Mouse (Mus musculus) ovary, postnatal 36 days (tissue): ENCODE data around the gene Clip4.

ENCODE experiments used
- DNase-seq: peaks from one replicate; pipeline ENCODE4 v3.0.0; 2022; ENCODE audit warnings: low spot score, mixed read lengths

Gene Clip4

DNA sequence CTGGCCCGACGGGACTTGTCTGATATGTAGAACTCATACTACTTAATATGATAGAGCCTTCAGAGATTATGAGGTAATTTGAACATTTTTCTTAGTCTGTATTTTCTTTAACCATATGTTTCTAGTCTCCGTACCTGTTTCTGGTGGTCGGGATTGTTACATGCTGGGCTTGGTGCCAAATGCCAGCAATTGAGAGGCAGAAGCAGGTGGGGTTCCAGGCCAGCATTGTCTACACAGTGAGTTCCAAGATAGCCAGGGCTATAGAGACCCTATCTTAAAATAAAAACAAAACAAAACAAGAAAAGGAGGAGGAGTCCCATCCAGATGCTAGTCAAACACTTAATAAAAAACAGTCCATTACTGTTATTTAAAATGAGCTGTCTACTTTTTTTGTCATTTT lies 23.3 kb downstream of the Clip4 start:
- no peak for DNase-seq

- no peak for DNase-seq
These were observed 27.4 kb downstream of the Clip4 start for GRCm38 (mm10) chr17:71795521-71796205.

DNA sequence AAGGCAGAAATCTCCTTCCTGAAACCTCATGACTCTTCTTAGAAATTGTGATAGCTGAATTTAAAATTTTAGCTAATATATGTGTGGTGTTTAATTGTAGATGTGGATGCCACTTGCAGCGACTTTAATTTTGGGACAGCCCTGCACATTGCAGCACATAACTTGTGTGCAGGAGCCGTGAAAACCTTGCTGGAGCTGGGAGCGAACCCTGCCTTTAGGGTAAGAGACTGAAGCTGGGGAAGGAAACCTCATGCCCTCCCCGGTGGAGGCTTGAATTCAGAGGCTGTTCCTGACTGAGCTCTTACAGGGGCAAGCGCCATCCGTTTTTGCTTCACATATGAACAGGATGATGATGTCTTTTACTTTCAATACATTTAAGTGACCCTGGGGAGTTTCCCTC lies 35.2 kb downstream of the Clip4 start:
- no peak for DNase-seq

GRCm38 (mm10) chr17:71803876-71804275 lies 35.6 kb downstream of the Clip4 start:
- DNase-seq = no peak

- DNase-seq = peak; percentile 75
These were observed 42.8 kb downstream of the Clip4 start for GRCm38 (mm10) chr17:71811070-71811469.

- no peak for DNase-seq
These were observed 48.0 kb downstream of the Clip4 start for GRCm38 (mm10) chr17:71816136-71816864.

GRCm38 (mm10) chr17:71823622-71824306 lies 55.5 kb downstream of the Clip4 start:
- DNase-seq = no peak

GRCm38 (mm10) chr17:71826603-71827002 lies 58.3 kb downstream of the Clip4 start:
- no peak for DNase-seq

DNA sequence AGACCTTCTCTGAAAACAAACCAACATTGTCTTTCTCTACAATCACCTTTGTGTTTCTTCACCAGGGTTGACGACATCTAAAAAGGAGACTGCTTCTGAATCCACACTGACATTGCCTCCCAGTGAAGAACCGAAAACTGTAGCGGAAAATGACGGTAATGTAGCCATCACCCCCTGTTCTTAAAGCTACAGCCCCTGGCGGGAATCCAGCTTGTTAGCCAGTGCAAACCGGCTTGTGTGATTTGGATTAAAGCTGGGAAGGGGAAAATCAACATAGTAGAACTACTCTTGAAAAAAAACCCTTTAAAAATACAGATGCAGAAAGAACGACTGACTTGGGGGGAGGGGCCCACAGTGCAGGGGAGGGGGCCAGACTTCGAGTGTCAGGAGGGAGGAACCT lies 59.4 kb downstream of the Clip4 start:
- DNase-seq = no peak

- no peak for DNase-seq
These were observed 60.6 kb downstream of the Clip4 start for GRCm38 (mm10) chr17:71828647-71829414.

GRCm38 (mm10) chr17:71831960-71832359 lies 63.7 kb downstream of the Clip4 start:
- no peak for DNase-seq

- DNase-seq = no peak
These were observed 93.9 kb downstream of the Clip4 start for GRCm38 (mm10) chr17:71862184-71862583.

GRCm38 (mm10) chr17:71862895-71863294 lies 94.6 kb downstream of the Clip4 start:
- DNase-seq = no peak

GRCm38 (mm10) chr17:71864039-71864438 lies 95.8 kb downstream of the Clip4 start:
- no peak for DNase-seq

DNA sequence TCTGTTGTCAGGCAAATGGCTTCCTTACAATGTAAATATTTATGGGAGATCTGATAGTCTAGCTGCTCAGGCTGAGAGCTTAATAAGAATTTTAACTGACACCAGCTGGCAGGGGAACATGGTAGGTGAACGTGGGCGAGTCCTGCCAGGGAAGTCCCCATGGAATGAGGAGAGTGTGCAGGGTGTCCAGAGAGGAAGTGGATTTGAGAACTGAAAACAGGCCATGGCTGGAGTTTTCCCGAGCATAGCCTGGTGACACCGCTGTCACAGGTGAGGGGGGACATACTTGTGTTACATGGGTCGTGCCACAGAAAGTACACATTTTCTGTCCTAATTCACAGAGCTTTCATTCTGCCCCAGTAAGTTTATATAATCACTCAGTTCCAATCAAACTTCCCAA lies 97.2 kb downstream of the Clip4 start:
- no peak for DNase-seq

- no peak for DNase-seq
These were observed 99.6 kb downstream of the Clip4 start for GRCm38 (mm10) chr17:71867892-71868291.

DNA sequence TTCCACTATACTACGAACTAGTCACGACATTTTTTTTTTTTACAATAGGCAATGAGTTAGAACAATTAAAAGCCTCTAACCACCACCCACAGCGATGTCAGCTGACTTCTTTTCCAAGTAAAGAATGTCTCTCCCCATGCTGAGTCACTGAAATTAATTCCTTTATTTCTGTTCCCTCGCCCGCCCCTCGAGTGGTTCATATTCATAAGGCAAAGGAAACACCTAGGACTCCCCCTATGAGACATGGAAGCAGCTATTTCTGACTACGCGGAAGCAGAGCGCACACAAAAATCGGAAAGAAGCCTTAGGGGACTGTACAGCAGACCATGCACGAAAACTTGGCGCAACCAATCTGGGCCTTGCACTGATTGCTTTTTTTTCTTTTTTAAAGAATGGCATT lies 100.6 kb downstream of the Clip4 start:
- DNase-seq = no peak

GRCm38 (mm10) chr17:71869372-71870231 lies 101.3 kb downstream of the Clip4 start:
- DNase-seq = peak; percentile 51

DNA sequence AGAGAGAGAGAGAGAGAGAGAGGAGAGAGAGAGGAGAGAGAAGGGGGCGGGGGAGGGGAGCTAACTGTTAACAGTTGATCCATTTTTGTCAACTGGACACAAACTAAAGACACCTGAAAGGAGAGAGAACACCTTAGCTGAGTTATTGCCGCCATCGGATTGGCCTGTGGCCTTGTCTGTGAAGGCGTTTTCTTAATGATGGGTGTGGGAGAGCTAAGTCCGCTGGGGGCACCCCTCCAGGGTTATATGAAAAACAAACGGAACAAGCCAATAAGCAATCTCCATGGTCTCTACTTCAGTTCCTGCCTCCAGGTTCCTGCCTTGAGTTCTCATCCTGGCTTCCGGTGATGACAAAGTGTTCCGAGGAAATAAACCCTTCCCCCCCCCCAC lies 102.0 kb downstream of the Clip4 start:
- no peak for DNase-seq

- no peak for DNase-seq
These were observed 102.4 kb downstream of the Clip4 start for GRCm38 (mm10) chr17:71870641-71871040.

- DNase-seq = no peak
These were observed 103.7 kb downstream of the Clip4 start for GRCm38 (mm10) chr17:71871981-71872380.
